Mouse (Mus musculus) cerebellum, adult 18-20 months (tissue): ENCODE data around the gene Trp53i13.
A peak's percentile ranks its signal among the peaks of the same experiment; 100 is the strongest.

Experiments used
- DNase-seq, 2 experiments: peaks; one replicate each; pipeline ENCODE4 v3.0.0; 2021

The Trp53i13 gene

GRCm38 (mm10) chr11:77507426-77507825 lies 8.4 kb downstream of the Trp53i13 start:
- peak; percentile 12 to 15 for DNase-seq

- DNase-seq: peak; percentile 9 to 10
These were observed 8.8 kb downstream of the Trp53i13 start for GRCm38 (mm10) chr11:77506941-77507340.

- DNase-seq: peak in 1 of 2 experiments; percentile 18
These were observed 9.5 kb downstream of the Trp53i13 start for GRCm38 (mm10) chr11:77506273-77506672.

- DNase-seq: peak in 1 of 2 experiments; percentile 10
These were observed 10.3 kb downstream of the Trp53i13 start for GRCm38 (mm10) chr11:77505291-77505980.

- DNase-seq: peak in 1 of 2 experiments; percentile 5
These were observed 11.4 kb downstream of the Trp53i13 start for GRCm38 (mm10) chr11:77504377-77504776.

GRCm38 (mm10) chr11:77503511-77503910 lies 12.3 kb downstream of the Trp53i13 start:
- peak in 1 of 2 experiments; percentile 21 for DNase-seq

- peak in 1 of 2 experiments; percentile 3 for DNase-seq
These were observed 13.3 kb downstream of the Trp53i13 start for GRCm38 (mm10) chr11:77502481-77502880.

- peak in 1 of 2 experiments; percentile 21 for DNase-seq
These were observed 13.8 kb downstream of the Trp53i13 start for GRCm38 (mm10) chr11:77501971-77502370.

GRCm38 (mm10) chr11:77501392-77501791 lies 14.4 kb downstream of the Trp53i13 start:
- peak; percentile 83 to 88 for DNase-seq

- peak; percentile 39 to 47 for DNase-seq
These were observed 15.1 kb downstream of the Trp53i13 start for GRCm38 (mm10) chr11:77500361-77501325.

- peak; percentile 85 to 87 for DNase-seq
These were observed 16.4 kb downstream of the Trp53i13 start for GRCm38 (mm10) chr11:77499354-77499753.

- DNase-seq: peak in 1 of 2 experiments; percentile 46
These were observed 17.3 kb downstream of the Trp53i13 start for GRCm38 (mm10) chr11:77498261-77499139.

GRCm38 (mm10) chr11:77497851-77498250 lies 17.9 kb downstream of the Trp53i13 start:
- peak in 1 of 2 experiments; percentile 46 for DNase-seq

- DNase-seq: peak in 1 of 2 experiments; percentile 51
These were observed 18.4 kb downstream of the Trp53i13 start for GRCm38 (mm10) chr11:77497341-77497756.

- no peak for DNase-seq
These were observed 20.3 kb downstream of the Trp53i13 start for GRCm38 (mm10) chr11:77495507-77495906.

GRCm38 (mm10) chr11:77494782-77495181 lies 21.0 kb downstream of the Trp53i13 start:
- no peak for DNase-seq

- DNase-seq: no peak
These were observed 21.5 kb downstream of the Trp53i13 start for GRCm38 (mm10) chr11:77494344-77494676.

- peak; percentile 64 to 71 for DNase-seq
These were observed 22.1 kb downstream of the Trp53i13 start, which contains the start of gene Git1 for GRCm38 (mm10) chr11:77493512-77494343. Gene Git1 (plus strand): TSS chr11:77493562.

- DNase-seq: peak; percentile 96
These were observed 22.9 kb downstream of the Trp53i13 start for GRCm38 (mm10) chr11:77492911-77493332.

- DNase-seq: peak in 1 of 2 experiments; percentile 49
These were observed 23.4 kb downstream of the Trp53i13 start for GRCm38 (mm10) chr11:77492311-77492871.
